Mouse (Mus musculus): ENCODE results near the gene Zfp273.
A peak's percentile ranks its signal among the peaks of the same experiment; 100 is the strongest.
"Not testable (repeated sequence)": the region's sequence is repeated elsewhere in the genome, so short reads cannot be mapped to it uniquely, and the experiment has no call there.

The Zfp273 gene

GRCm38 (mm10) chr13:67813710-67814660, at the start of gene Zfp273:
TSS of gene Zfp273 (plus strand) at chr13:67813740.
- peak; percentile 78 for DNase-seq (ENCODE audit: low spot score)

- peak; percentile 75 for DNase-seq (ENCODE audit: low spot score)
These were observed 34.0 kb upstream of the Zfp273 start, which contains the start of gene Zfp493 for GRCm38 (mm10) chr13:67779265-67780221. TSS of gene Zfp493 (plus strand) at chr13:67779693.

DNA sequence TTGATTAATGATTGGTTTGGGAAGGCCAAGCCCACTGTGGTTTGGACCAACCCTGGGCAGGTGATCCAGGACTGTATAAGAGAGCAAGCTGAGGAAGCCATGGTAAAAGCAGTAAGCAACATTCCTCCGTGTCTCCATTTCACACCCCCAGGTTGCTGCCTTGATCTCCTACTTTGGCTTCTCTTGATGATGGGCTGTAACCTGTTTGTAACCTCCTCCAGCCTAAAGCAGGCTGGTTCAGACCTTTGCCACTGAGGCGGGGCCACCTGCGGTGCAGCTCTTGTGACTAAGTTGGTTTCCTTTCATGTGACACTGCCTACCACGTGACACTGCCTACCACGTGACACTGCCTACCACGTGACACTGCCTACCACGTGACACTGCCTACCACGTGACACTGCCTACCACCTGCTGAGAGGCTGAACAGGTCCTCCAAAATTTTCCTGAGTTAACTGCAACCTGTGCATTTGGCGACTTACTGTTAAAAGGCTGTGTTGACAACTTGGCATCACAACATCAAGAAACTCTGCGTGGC, 21.6 kb upstream of the Zfp273 start:
- DNase-seq (ENCODE audit: low spot score), result no peak

DNA sequence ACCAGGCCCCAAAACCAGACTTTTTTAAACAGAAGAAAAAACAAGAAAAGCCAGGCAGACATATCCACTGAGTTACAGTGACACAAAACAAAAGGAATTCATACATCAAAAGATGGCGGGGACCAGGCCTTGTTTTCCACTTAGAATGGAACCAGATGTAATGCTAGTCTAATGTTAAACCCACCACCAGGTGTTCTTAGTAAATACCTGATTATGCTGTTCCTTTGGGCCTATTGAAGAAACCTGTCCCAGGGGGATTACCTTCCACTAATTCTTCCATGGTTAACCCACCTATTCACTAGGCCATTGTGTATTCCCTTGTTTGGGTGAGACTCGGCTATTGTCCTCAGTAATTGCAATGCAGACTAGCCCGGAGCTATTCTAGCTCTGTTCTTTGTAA, 14.9 kb upstream of the Zfp273 start:
- DNase-seq (ENCODE audit: low spot score), result no peak

DNA sequence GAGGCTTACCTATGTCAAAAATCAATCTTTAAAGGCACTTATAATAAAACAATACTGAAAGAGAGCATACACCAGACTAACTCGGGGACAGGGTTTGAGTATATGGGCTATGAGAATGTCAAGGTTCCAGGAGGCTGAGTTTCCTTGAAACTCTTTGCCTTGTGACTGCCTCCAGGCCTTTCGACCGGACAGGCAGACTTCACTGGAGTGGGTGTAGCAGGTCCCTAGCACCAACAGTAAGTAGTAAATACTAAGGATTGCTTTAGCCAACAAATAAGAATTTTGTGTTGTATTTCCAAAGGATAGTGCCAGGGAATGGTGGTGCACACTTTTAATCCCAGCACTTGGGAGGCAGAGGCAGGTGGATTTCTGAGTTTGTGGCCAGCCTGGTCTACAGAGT, 14.4 kb upstream of the Zfp273 start:
- not testable (repeated sequence) for DNase-seq (ENCODE audit: low spot score)

DNA sequence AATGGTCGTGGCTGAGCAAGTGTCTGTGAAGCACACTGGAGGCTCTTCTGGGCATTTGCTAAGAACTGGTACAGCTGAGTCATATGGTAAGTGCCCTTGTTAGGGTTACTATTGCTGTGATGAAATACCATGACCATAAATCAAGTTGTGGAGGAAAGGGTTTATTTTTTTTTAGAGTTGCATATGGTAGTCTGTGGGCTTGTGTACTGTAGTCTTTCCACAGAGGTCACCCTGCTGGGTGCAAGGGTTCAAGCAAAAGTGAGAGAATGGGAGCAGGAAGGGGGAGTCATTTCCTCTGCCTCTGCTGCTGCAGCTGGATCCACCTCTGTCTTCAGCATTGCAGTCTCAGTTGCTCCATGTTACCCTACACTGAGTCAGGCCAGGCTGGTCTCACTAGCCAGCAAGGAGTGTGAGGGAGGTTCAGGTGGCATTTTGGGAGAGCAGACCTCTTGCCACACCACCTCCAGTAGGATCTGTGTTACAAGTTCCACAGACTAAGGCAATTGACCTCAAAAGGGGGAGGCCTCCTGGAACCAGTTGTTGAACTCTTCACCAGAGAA, 1.8 kb upstream of the Zfp273 start:
- DNase-seq (ENCODE audit: low spot score), result no peak

GRCm38 (mm10) chr13:67812961-67813709, 405 bp upstream of the Zfp273 start:
- no peak for DNase-seq (ENCODE audit: low spot score)

- no peak for DNase-seq (ENCODE audit: low spot score)
These were observed 5.1 kb downstream of the Zfp273 start for GRCm38 (mm10) chr13:67818636-67819035.

DNA sequence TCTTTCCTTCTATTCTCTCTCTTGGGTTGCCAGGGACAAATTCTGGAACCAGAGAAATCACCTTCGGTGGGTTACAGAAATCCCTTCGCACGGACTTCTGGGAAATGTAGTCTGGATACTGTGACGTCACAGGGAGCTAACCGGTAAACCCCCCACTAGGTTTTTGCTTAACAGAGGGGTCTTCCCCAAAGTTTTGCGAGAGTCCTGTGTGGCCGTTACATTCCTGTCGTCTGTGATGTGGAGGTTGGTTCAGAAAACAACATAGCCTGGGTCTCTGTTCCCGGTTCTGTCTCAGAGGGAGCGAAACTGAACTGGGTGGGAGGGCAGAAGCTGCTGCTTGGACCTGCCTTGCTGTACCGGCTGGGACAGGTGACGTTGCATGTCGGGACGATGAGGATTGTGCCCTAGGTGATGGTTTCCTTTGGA, 17.4 kb downstream of the Zfp273 start, which contains the start of gene Gm10037:
Gm10037 (plus strand) TSS at position 196 of the 426 bp plus-strand sequence.
- peak; percentile 67 for DNase-seq (ENCODE audit: low spot score)

DNA sequence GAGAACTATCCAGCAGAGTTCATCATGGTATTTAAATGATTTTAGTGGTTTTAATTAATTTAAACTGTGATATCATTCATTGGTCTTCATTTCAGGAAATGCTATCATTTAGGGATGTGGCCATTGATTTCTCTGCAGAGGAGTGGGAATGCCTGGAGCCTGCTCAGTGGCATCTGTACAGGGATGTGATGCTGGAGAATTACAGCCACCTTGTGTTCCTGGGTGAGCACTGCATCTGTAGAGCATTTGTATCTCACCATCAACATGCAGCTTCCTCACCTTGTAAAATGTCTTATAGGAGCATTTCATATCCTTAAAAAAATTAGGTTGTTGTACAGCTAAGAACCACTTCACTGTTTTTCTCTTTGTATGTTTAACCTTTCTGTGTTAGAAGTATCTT, 19.6 kb downstream of the Zfp273 start:
- not testable (repeated sequence) for DNase-seq (ENCODE audit: low spot score)

DNA sequence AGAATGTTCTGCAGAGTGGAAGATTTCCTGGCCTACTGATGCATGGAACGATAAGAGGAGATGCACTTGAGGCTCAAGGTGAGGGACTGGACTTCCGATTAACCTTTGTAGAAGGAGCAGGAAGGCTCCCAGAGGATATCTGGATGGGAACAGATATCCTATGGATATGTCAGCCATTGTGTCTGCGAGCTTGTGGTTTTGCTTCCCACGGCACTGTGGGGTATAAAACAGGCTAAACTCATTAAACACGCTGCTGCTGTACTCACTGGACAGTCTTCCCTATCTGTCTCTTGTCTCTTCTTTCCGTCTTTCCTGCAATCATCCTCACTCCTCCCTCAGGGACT, 30.2 kb downstream of the Zfp273 start:
- no peak for DNase-seq (ENCODE audit: low spot score)

DNA sequence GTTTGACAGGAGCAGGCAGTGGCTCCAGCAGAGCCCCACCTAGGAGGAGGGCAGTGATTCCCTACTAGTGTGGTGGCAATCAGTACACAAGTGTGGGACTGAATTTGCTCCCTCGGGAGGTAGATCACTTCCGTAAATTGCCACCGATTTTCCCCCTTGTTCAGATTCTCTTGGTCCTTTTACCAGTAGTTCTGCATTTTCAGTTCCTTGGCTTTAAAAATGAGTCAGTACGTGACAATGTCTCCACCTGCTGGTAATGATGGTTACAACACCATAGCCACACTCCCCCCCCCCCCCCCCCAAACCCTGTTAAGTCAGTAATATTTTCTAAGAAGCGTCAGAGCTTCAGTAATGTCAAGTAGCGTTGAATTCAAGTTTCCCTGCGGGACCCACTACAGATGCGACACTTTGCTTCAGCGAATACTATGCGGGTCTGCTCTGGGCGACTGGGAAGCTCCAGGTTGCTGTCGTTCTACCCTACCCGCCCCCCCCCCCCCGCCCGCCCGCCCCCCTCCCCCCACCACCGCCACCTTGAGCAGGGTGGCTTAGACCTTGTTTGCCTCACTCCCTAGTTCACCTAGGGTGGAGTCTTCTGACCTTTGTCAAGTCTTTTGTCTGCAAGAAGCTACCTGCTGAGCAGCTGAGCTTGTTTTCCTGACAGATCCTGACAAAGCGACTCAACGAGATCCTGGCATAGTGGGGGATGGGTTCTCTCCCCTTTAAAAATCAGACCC, 30.7 kb downstream of the Zfp273 start:
- DNase-seq (ENCODE audit: low spot score), result peak; percentile 74

DNA sequence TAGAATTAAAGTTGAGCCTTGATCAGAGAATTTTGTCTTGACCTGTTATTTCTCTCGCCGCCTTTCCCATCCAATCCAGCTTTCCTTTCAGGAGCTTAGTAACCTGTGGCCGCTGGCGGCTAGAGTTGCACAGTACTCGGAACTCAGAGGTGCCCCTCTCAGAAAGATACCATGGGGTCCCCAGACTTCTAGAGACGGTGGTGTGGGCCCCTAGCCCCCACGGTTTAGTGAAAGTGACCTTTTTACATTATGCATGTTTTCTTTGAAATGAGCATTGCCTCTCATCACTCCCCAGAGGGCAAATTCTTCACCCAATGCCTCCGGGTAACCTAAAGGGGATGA, 31.3 kb downstream of the Zfp273 start:
- no peak for DNase-seq (ENCODE audit: low spot score)

DNA sequence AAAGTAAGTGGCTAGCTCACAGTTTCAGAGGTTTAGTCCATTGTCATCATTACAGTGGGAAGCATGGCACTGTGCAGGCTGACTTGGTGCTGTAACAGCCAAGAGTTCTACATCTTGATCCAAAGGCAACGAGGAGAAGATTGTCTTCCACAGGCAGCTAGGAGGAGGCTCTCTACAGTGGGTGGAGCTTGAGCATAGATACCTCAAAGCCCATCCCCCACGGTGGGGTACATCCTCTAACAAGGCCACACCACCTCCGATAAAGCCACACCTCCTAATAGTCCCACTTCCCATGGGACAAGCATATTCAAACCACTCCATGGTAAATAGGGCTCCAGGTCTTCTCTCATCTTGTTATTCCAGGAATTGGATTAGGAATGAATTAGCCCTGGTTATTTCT, 36.8 kb downstream of the Zfp273 start:
- no peak for DNase-seq (ENCODE audit: low spot score)

DNA sequence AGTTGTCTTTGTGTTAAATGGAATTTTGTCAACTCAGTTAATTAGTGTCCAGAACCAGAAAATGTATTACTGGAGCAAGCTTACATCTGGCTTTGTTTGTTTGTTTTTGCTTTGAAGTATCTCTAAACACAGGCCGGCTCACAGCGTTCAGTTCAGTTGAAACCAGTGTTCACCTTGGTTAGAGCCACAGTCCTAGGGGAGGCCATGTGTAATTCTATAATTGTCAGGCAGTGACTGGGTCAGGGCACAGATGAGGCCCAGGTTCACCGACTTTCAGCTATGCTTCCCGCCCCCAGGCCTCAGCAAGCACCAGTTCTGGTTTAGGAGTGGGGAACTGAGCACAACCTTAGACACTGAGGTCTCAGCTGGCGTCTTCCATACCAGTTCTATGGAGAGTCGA, 39.6 kb downstream of the Zfp273 start:
- no peak for DNase-seq (ENCODE audit: low spot score)

GRCm38 (mm10) chr13:67853983-67854382, 40.4 kb downstream of the Zfp273 start:
- peak; percentile 34 for DNase-seq (ENCODE audit: low spot score)

GRCm38 (mm10) chr13:67857317-67857716, 43.8 kb downstream of the Zfp273 start:
- no peak for DNase-seq (ENCODE audit: low spot score)

GRCm38 (mm10) chr13:67862508-67862907, 49.0 kb downstream of the Zfp273 start:
- no peak for DNase-seq (ENCODE audit: low spot score)

DNA sequence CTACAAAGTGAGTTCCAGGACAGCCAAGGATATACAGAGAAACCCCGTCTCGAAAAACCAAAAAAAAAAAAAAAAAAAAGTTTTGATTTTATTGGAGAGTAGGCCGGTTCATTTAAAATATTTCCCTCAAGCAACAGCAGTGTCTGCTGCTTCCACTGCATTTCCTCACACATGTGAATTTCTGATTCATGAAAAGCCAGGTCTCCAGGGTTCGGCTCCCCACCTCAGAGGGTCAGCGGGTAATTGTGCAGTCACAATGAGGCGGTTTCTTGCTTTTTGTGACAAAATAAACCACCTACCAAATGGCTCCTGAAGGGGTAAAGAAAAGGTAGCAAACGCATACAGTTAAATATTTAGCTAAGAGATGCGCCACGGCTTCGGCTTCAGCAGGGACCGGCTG, 49.5 kb downstream of the Zfp273 start, which contains the start of gene BC048507:
BC048507 (plus strand) TSS at position 301 of the 400 bp plus-strand sequence.
- DNase-seq (ENCODE audit: low spot score), result no peak

DNA sequence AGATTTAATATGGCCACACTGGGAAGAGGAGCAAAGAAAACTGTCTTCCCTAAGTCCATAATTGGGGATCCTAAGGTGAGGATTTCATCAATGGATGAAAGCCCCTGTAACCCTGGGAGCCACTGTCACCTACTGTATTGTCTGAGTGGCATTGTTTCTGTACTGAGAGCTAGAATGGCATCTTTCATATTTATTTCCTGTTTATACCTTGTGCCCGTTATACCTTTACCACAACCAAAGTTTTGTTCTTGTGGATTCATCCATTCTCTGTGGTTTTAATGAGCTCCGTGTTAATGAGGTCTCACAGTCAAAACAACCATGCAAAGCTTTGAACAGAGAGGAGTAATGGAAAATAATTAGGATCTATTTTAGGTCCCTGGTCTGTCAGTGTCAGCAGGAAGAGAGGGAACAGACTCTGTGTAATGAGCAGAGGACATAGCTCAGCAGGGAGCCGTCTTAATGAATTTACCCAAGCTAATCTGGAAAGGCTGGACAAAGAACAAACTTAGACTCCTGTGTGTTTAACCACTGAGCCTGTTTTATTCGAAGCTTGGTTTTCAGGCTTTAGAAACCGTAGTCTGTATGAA, 51.3 kb downstream of the Zfp273 start:
- DNase-seq (ENCODE audit: low spot score), result no peak
